Mouse (Mus musculus) splenic B cell, adult 2 months (primary cell): ENCODE results near the gene Alg9.

Experiments used
- DNase-seq: peaks from one replicate; pipeline ENCODE4 v3.0.0-alpha.2; 2011; ENCODE audit warnings: low read depth, low spot score
- H3K27me3 ChIP-seq: 2 replicates; pipeline ENCODE4 v1.6.1; 2012; ENCODE audit warnings: mild to moderate bottlenecking, low read length, moderate library complexity, mixed read lengths; ENCODE audit not compliant: control insufficient read depth, poor library complexity, insufficient read depth, severe bottlenecking
- H3K36me3 ChIP-seq: 2 replicates; pipeline ENCODE4 v1.6.1; 2012; ENCODE audit warnings: mild to moderate bottlenecking, low read length, moderate library complexity, mixed read lengths; ENCODE audit not compliant: control insufficient read depth, poor library complexity, insufficient read depth, severe bottlenecking

Gene Alg9

DNA sequence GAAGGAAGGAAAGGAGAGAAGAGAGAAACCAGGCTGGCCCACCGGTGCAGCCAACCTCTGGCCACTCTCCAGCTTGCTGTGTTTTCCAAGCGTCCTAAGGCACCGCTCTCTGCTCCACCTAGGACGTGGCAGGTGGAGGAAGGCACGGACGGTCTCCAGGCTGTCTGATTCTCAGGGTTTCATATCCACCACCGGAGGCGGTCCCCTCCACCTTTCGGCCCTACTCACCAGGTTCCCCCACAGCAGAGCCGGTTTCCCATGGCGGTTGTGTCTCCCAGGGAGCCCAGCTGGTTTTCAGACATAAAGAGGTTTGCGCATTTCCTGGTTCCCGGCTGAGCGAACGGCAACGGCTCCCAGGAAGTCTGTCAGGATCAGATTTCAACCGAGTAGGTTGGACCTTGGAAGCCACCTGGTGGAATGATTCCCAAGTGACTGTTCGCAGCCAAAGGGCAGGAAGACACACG lies 28.6 kb upstream of the Alg9 start, which contains the start of gene 2310030G06Rik:
Gene 2310030G06Rik, minus strand, starts transcription at position 323 of the 464 bp plus-strand sequence.
- no peak for DNase-seq
- H3K36me3 ChIP-seq, result no peaks in the 10 kb centered on the region
- no peaks in the 10 kb centered on the region; the same call in 1 of the 2 replicates for H3K27me3 ChIP-seq

GRCm38 (mm10) chr9:50750706-50751105 lies 24.1 kb upstream of the Alg9 start:
- Histone ChIP-seq H3K36me3 (no peaks in the 10 kb centered on the region), H3K27me3 (no peaks in the 10 kb centered on the region)
- no peak for DNase-seq

DNA sequence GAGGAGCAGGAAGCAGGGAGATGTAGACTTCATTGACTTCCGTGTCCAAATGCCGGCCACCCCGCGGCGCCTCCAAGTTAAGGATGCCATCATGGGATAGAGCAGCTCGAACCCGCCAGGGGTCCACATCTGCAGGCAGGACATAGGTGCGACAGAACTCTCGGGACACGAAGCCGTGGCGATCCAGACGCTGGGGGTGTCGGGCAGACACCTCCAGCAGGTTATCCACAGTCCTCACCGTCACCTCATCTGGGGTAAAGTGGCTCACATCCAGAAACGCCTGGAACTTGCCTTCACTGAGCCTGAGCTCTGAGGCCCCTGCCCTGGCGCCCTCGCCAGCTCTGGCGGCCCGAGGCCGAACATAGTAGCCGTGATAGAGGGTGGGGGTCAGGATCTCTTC lies 23.5 kb upstream of the Alg9 start, which contains the start of gene Cryab:
Gene Cryab, plus strand, starts transcription at position 3 of the 400 bp plus-strand sequence.
- Histone ChIP-seq H3K36me3 (no peaks in the 10 kb centered on the region), H3K27me3 (no peaks in the 10 kb centered on the region)
- no peak for DNase-seq

GRCm38 (mm10) chr9:50752054-50752602 lies 22.7 kb upstream of the Alg9 start, which contains the start of gene Hspb2:
Gene Hspb2, minus strand, starts transcription at chr9:50752354.
- H3K36me3 ChIP-seq, result no peaks in the 10 kb centered on the region
- DNase-seq, result no peak

DNA sequence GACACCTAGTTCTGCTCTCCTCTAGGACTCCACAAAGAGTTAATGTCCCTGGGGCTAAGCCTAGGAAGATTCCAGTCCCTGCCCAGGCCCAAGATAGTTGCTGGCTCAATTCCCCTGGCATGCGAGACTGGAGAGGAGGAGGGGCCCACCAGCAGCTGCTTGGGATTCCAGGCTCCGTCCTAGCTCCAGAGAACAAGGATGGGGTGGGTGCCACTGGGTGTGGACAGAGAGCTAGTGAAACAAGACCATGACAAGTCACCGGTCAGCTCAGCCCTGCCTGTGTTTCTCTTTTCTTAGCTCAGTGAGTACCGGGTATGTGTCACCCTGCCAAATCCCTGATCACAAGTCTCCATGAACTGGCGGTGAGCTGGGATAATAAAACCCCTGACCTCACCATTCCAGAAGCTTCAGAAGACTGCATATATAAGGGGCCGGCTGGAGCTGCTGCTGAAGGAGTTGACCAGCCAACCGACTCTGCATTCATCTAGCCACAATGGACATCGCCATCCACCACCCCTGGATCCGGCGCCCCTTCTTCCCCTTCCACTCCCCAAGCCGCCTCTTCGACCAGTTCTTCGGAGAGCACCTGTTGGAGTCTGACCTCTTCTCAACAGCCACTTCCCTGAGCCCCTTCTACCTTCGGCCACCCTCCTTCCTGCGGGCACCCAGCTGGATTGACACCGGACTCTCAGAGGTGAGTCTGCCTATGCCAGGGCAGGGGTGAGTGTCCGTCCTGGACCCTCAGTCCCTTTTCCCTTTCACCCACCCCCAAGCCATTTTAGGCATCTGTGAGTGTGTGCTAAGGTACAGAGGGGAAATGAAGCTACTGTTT lies 21.8 kb upstream of the Alg9 start:
- no peak for DNase-seq
- H3K27me3 ChIP-seq, result no peaks in the 10 kb centered on the region
- H3K36me3 ChIP-seq, result no peaks in the 10 kb centered on the region

More at GRCm38 (mm10) chr9:50752054-50752602, 22.7 kb upstream of the Alg9 start, which contains the start of gene Hspb2:
- no peaks in the 10 kb centered on the region for H3K27me3 ChIP-seq

- Histone ChIP-seq H3K36me3 (no peaks in the 10 kb centered on the region), H3K27me3 (no peaks in the 10 kb centered on the region)
- DNase-seq, result no peak
These were observed 20.9 kb upstream of the Alg9 start for GRCm38 (mm10) chr9:50753947-50754346.

DNA sequence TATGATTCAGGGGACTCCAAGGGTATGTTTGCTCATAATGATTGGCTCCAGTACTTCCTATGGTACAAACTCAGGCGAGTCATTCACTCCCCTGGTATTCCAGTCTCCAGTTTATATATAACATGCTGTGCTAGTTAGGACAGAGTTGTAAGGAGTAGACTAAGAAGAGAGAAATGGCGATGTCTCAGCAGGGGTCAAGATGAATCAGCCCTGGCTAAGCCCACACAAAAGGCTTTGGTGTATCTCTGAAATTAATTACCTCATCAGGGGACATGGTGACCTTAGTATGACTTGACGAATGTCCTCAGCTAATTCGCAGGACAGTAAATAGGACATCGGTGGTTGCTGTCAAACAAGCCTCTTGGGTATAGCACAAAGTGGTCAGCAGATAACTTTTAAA lies 18.1 kb upstream of the Alg9 start:
- no peaks in the 10 kb centered on the region for H3K36me3 ChIP-seq
- no peaks in the 10 kb centered on the region for H3K27me3 ChIP-seq
- DNase-seq, result no peak

DNA sequence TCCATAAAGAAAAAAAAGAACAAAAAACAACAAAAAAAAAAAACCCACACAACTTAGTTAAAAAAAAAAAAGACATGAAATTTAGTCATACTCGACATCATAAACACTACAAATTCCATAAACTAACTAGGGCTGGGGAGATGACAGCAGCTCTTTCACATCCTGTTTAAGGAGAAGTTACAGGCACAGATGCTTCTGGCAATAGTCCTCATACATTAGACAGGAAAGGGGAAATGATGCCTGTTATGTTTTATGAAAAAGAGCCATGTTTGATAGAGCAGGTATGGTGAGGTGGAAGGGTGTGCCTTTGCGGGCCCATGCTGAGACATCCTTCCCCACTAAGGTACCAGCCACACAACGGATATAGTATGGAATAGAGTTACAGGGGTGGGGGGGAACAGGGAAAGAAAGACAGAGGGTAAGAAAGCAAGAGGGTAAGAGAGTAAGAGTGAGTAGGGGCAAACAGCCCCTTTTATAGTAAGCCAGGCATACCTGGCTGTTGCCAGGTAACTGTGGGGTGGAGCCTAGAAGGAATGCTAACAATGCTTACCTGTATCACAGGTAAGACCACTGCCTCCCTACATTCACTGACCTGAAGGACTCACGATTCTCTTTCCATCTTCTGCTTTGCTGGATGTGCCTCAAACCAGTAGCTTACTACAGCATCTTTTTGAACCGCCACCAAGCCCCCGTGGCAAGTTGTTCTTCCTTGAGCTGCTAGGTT lies 13.1 kb upstream of the Alg9 start:
- DNase-seq, result no peak
- Histone ChIP-seq H3K36me3 (no peaks in the 10 kb centered on the region; the same call in 1 of the 2 replicates), H3K27me3 (no peaks in the 10 kb centered on the region)

DNA sequence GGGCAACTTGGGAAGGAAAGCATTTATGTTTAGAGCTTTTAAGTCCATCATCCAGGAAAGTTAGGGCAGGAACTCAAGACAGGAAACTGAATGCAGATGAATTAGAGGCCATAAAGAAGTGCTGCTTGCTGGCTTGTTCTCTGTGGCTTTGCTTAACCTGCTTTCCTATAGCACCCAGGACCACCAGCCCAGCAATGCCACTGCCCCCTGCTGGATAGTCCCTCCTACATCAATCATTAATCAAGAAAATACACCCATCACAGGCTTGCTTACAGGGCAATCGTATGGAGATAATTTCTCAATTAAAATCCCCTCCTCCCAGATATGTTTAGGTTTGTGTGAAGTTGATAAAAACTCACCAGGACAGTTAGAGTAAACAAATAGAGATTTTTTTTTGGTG lies 11.5 kb upstream of the Alg9 start:
- peak; percentile 38 for DNase-seq
- H3K27me3 ChIP-seq, result no peaks in the 10 kb centered on the region; the same call in 1 of the 2 replicates
- no peaks in the 10 kb centered on the region; the same call in 1 of the 2 replicates for H3K36me3 ChIP-seq

DNA sequence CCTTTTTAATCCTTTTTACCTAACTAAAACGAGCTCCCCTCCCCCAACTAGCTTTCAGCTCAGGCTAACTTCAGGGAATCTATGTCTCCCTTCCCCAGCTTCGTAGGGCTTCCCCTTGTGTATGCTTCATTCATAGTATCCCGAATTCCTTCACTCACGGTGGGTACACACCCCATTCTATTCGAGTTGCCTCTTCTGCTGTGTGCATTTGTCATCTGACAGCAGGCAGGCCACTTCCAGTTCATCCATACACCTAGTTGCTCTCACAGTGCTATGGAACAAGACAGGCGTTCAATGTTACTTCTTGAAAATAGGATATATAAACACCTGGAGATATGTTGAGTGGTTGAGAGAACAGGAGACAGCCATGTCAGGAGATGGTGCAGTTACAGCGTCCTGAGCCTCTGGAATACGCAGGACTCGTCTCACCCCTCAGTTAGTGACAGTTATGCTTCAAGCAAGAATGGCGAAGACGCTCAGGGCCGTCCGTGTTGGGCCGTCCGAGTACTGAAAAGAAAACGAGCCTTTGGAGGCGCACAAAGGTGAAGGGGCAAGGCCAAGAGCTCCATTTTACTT lies 7.2 kb upstream of the Alg9 start:
- no peak for DNase-seq
- H3K36me3 ChIP-seq, result peaks cover 2% of the 10 kb centered on the region
- H3K27me3 ChIP-seq, result no peaks in the 10 kb centered on the region; the same call in 1 of the 2 replicates

DNA sequence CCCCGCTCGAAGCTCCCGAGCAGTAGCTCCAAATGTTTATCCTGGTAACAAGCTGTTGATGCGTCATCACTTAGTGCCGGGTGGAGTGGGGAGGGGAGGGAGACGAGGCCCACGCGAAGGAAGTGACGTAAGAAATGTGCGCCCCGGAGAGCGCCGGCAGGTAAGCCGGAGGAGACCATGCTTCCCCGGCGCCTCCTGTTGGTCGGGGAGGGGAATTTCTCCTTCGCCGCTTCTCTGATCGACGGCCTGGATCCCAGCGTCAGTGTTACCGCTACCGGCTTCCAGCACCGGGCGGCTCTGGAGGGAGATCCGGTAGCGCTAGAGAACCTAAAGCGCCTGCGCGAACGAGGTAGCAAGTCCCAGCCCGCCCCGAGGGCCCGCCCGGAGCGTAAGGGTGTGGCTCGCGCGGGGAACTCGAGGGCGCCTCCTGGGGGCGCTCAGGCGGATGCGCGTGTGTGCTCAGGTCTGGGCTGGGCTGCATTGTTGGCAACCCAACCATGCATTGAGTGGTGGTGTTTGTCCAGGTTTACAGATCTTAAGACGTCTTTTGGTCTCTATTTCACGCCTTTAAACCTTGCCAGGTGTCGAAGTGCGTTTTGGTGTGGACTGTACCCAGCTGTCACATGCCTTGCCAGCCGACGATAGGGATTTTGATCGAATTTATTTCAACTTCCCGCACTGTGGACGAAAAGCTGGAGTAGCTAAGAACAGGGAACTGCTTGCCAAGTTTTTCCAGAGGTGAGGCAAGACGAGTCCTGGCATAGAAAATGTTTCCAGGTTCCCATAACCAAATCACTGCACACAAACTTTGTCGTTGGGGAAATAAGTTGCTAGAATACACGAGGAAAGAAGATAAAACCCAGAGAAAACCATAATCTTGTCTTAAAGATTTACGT lies 6.5 kb upstream of the Alg9 start, which contains the start of gene Fdxacb1:
Gene Fdxacb1, plus strand, starts transcription at position 130 of the 896 bp plus-strand sequence.
- Histone ChIP-seq H3K27me3 (no peaks in the 10 kb centered on the region; the same call in 1 of the 2 replicates), H3K36me3 (peaks cover 2% of the 10 kb centered on the region)
- DNase-seq, result peak; percentile 98

GRCm38 (mm10) chr9:50770011-50770410 lies 4.8 kb upstream of the Alg9 start:
- H3K27me3 ChIP-seq, result no peaks in the 10 kb centered on the region; the same call in 1 of the 2 replicates
- H3K36me3 ChIP-seq, result peaks cover 2% of the 10 kb centered on the region
- no peak for DNase-seq

DNA sequence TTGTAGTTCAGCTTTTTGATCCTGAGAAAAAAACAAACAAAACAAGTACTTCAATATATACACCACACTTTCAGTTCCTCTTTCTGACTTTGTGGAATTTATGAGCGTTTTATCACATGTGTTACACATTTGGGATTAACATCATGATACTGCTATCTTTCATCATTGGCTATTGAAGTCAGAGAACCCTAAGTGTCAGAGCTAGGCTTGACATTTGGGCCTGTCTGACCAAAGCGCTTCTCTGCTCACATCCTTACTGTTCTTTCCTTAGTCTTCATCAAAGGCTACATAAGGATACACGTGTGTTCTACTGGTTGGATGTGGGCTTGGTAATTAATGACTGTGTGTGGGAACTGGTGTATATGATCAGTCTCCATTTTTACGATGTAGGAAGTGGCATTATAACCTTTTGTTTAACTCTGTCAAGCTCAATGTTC lies 775 bp upstream of the Alg9 start:
- Histone ChIP-seq H3K36me3 (peaks cover 2% of the 10 kb centered on the region), H3K27me3 (no peaks in the 10 kb centered on the region)
- peak; percentile 87 for DNase-seq
